Mouse (Mus musculus): ENCODE results near the gene Ccdc162.

Ccdc162 gene

DNA sequence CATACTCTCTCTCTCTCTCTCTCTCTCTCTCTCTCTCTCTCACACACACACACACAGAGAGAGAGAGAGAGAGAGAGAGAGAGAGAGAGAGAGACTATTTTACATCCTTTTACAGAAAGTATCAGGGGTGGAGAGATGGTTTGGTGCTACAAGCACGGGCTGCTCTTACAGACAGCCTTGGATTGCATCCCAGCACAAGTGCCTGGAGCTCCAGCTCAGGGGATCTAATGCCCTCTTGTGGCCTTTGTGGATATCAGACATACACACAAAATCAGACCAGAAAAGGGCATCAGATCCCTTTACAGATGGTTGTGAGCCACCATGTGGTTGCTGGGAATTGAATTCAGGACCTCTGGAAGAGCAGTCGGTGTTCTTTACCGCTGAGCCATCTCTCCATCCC is 211.0 kb downstream of the Ccdc162 start:
- in situ Hi-C loops (cut with MboI; ENCODE audit: unreplicated experiment in 2 of 2): loop anchor here (5.0 to 25.0 kb wide), 8 partner anchors 71 to 851 kb away; partner anchors contain the start of genes Ak9 (in 1 of the 2), Cep57l1 (in 1 of the 2), Fig4 (in 1 of the 2) and Foxo3 (in 1 of the 2)

DNA sequence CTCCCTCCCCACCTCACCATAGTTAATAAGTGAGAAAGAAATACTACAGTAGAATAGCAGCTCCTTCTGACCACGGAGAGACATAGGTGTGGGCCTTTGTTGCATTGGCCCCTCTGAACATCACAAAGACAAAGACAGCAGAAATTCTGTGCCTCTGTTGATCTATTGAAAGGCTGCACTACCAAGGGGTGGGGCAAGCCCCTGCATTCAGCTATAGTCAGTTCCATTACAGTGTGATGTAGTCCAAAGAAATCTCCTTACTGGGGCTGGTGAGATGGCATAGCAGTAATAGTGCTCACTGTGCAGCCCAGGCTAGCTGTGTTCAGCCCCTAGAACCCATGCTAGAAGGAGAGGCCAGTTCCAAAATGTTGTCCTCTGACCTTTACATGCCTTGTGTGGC is 211.4 kb downstream of the Ccdc162 start:
- in situ Hi-C loops (cut with MboI; ENCODE audit: unreplicated experiment in 2 of 2): loop anchor here (5.0 to 25.0 kb wide), 9 partner anchors 70 to 850 kb away; partner anchors contain the start of genes Ak9 (in 2 of the 2), Fig4 (in 2 of the 2), Cep57l1 (in 1 of the 2) and Foxo3 (in 1 of the 2)

DNA sequence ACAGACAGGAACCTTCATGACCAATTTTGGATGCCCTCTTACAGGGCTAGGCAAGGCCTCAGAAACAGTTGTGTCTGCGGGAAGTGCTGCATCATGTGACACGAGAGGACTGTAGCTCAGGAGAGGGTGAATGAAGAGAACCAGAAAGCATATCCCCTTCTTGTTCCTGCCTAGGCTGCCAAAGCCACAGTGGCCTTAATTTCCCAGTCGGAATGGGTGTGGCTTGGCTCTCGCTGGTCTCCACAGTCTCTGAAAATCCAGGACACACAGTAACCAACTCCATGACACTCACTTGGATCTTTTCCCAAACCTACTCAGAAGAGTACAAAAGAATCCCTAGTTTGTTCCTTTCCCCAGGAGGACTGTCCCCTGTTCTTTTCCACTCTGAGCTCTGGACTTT is 215.5 kb downstream of the Ccdc162 start:
- in situ Hi-C loops (cut with MboI; ENCODE audit: unreplicated experiment in 2 of 2): loop anchor here (5.0 to 25.0 kb wide), 7 partner anchors 66 to 846 kb away; partner anchors contain the start of genes Ak9 (in 2 of the 2), Fig4 (in 2 of the 2), Cep57l1 (in 1 of the 2) and Foxo3 (in 1 of the 2)

- in situ Hi-C loops (cut with MboI; ENCODE audit: unreplicated experiment in 2 of 2): no loop called here
Measured at GRCm38 (mm10) chr10:41491111-41491510, 225.3 kb downstream of the Ccdc162 start.

- in situ Hi-C loops (cut with MboI; ENCODE audit: unreplicated experiment in 2 of 2): no loop called here
Measured at GRCm38 (mm10) chr10:41490518-41490873, 225.9 kb downstream of the Ccdc162 start.

GRCm38 (mm10) chr10:41489708-41490517 is 226.5 kb downstream of the Ccdc162 start, which contains the start of the genes Smpd2 and Ppil6:
Smpd2 (minus strand) TSS chr10:41490369.
Ppil6 (plus strand) TSS chr10:41490439.
- in situ Hi-C loops (cut with MboI; ENCODE audit: unreplicated experiment in 2 of 2): loop anchor here in 1 of 2 experiments (5.0 kb wide), 1 partner anchor 43 kb away; no protein-coding TSS in a partner anchor

DNA sequence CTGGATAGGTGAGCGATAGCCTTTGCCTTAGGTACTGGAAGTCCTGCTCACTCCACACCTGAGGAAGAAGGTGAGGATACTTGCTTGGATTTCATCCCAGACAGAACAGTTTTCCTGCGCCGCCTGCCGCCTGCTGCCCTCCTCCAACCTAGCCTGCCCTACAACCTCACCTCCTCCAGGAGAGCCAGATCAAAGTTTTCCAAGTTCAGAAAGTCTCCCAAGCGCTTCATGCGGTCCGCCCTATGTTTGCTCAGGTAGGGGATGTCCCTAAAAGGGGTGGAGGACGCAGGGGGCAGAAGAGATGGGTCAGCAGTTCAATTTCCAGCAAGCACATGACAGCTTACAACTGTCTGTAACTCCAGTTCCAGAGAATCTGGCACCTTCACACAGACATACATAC is 227.1 kb downstream of the Ccdc162 start:
- in situ Hi-C loops (cut with MboI; ENCODE audit: unreplicated experiment in 2 of 2): loop anchor here in 1 of 2 experiments (5.0 kb wide), 1 partner anchor 42 kb away; no protein-coding TSS in a partner anchor

DNA sequence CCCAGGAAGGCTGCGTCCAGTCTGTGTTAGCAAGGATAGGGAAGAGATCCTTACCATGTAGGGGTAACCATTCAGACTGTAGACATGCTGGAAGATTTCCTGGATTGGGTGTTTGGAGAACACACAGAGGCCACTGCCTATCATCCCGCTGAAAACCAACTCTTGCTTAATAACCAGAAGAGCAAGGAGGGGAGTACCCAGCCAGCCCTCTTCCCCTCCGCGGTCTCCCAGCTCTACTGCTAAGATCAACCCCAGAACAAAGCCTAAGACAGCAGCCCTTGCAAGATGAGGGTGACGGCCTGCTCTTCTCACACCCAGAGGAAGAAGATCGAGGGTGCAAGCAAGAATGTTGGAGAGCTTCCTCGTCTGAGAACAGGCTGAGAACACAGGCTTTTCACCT is 227.6 kb downstream of the Ccdc162 start:
- in situ Hi-C loops (cut with MboI; ENCODE audit: unreplicated experiment in 2 of 2): loop anchor here in 1 of 2 experiments (5.0 kb wide), 1 partner anchor 42 kb away; no protein-coding TSS in a partner anchor

All from v-Abl transformed pro-B cells (cell line).